Mouse (Mus musculus) thymus, postnatal 4 days (tissue): ENCODE data around the gene Aldh3b3.

Experiments used
- DNase-seq: peaks from one replicate; pipeline ENCODE4 v3.0.0; 2021

The Aldh3b3 gene

DNA sequence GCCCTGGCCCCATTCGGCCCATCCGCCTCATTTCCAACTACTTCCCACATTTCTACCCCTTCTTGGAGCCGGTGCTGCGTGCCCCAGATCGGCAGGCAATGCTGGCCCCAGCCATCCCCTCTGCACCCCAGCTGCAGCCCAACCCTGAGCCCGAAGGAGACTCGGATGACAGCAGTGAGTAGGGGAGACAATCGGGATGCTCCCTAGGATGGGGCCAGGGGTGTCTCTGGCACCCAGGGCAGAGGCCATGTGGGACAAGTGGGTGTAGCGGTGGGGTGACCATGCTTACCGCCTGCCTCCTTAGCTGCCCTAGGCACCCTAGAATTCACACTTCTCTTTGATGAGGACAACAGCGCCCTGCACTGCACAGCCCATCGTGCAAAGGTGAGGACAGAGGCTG lies 45.2 kb downstream of the Aldh3b3 start:
- no peak for DNase-seq

DNA sequence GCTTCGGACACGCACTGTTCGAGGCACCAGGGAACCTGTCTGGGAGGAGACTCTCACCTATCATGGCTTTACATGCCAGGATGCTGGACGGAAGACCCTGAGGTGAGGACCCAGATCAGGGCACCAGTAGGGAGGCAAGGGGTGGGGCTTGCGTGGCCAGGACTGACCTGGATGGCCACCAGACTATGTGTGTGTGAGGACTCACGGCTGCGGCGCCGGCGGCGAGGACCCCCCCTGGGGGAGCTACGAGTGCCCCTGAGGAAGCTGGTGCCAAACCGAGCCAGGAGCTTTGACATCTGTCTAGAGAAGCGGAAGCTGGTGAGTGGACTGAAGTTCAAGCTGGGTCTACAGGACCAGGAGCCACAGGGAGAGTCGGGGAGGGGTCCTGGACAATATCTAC lies 45.9 kb downstream of the Aldh3b3 start:
- no peak for DNase-seq

DNA sequence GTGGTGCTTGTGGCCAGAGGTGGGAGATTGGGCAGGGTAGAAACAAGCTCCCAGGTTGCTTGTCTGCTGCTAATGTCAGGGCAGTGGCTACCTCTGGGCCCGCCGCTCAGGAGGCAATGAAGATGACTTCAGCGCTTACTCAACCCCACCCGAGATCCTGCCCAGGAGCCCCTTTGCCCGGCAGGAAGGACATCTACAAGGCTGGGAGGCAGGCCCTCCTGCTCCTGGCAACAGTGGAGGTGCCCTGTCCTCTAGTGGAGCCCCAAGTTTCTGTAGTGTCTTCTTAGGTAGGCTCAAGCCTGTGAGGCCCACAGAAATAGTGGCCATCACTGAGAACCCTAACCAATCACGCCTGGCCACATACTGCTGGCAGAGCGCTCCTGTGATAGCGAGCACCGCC lies 46.6 kb downstream of the Aldh3b3 start:
- DNase-seq = peak; percentile 6

DNA sequence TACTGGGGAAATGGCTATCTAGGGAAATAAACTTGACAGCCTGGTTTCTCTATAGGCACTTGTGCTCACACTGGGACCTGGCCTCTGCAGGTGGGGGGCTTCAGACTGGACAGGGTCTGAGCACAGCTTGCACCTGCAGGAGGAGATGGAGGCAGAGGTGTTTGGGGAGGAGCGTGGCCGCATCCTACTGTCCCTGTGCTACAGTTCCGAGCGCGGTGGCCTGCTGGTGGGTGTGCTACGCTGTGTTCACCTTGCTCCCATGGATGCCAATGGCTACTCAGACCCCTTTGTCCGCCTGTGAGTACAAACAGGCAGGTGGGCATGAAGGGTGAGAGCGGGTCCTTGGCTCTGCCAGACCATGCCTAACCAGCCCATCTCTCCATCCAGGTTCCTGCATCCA lies 47.5 kb downstream of the Aldh3b3 start:
- DNase-seq = peak; percentile 4

DNA sequence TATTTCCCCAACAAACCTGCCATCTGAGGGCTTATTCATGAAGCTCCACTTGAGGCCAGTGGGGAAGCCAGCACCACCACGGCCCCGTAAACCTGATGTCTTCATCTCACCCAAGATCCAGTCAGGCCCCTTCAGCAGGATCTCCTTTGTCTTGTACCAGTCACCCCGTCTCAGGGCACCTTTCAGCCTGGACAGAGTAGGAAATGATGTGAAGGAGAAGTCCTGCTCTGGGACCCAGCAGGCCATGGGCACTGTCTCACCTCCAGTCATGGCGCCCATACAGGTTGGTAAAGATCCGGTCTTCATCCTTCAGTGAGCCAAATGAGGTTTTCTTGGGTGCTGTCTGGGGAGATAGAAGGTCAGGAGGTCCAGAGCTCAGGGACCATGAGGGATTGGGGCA lies 52.6 kb downstream of the Aldh3b3 start:
- no peak for DNase-seq

DNA sequence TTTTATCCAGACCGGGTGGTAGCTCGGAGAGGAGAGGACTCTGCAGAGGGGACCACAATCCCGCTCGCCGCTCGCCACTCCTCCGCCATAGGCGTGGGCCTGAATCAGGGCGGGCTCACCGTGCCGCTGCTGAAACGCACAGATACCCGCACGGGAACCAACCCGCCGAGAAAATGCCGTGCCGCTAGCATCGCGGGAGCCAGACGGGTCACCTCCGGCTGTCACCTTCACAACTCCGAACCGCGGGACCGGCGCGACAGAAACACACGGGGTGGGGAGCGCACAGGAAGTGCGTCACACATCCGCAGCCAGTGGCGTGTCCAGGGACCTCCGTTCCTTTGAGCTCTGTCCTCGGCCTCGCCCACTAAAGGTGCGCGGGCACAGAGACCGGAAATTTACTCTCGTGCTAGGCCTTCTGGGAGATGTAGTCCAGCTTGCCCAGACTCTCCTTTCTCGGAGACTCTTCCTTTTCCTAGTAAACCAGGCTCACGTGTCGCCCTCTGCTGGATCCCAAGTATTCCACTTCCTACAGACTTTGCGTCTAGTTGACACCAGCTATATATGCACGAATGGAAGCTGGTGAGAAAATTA lies 54.1 kb downstream of the Aldh3b3 start, which contains the start of gene Ndufv1:
Gene Ndufv1, minus strand, starts transcription at position 375 of the 591 bp plus-strand sequence.
- DNase-seq = peak; percentile 91

DNA sequence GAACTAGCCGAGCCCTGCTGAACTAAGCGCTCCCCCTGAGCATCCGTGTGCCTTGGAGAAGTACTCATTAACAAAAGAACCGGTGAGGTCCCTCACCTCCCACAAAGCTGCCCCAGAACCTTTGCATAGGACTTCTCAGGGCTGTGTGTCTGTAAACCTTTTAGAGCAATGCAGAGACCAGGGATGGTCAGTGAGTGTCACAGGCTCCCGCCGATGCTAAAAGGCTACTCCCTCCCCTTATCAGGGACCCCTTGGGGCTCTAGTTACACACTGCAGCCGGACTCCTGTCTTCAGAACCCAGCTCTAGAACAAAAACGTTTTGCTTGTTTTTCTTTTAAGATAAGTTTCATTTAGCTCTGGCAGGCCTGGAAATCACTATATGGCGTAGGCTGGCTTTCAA lies 54.6 kb downstream of the Aldh3b3 start:
- DNase-seq = no peak

DNA sequence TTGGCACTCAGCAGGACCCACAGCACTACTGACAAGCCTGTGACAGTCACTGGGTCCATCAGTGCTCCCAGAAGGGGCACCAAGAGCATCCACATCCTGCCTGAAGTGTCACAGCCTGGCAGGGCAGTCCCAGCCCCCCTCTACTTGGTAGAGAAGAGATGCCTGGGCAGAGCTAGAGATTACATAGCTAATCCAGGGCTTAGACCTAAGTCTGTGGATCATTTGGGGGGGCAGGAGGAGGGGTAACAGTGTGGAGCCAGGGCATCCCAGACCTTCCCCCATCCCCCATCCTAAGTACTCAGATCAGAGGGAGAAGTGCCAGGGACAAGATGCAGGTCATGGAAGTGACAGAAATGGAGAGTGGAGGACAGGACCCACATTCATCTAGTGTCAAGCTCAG lies 56.4 kb downstream of the Aldh3b3 start:
- DNase-seq = no peak

DNA sequence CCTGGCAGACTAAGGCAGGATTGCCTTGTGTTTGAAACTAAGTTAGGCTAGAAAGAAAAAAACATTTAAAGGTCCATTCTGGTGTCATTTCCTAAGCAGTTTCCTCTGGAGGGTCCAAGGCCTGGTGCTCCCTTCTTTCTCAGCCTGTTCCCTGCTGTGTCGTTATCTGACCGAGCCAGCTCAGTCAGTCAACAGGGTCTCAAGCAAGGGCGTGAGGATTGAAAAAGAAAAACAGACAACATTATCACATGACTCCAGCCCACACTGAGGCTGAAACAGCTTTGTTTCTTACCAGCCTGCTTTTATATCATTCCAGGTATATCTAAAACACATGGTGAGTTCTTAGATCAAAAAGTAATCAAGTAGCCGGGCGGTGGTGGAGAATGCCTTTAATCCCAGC lies 57.2 kb downstream of the Aldh3b3 start:
- no peak for DNase-seq

DNA sequence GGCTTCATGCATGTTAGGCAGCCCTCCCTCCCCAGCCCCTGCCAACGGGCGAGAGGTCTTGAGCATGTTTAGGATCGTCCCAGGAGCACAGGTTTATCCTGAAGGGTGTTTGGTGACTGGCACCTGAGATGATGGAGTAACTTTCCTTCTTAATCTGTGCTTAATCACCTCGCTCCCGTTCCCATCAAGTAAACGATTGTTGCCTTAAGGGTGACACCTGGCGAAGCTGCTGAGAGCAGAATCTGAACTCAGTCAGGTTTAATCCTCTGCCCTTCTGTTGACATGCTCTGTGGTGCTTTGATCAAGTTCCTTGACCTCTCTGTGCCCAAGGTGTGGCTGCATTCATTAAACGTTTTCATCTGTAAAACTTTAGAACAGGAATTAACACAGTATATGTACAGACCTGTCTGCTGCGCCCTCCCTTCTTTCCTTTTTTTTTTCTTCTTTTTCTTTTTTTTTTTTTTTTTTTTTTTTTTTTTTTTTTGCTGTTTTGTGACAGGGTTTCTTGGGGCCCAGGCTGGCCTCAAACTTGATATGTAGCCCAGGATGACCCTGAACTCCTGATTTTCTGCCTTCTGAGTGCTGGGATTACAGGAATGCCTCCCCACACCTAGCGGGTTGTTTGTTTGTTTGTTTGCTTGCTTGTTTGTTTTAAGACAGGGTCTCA lies 59.6 kb downstream of the Aldh3b3 start:
- no peak for DNase-seq

DNA sequence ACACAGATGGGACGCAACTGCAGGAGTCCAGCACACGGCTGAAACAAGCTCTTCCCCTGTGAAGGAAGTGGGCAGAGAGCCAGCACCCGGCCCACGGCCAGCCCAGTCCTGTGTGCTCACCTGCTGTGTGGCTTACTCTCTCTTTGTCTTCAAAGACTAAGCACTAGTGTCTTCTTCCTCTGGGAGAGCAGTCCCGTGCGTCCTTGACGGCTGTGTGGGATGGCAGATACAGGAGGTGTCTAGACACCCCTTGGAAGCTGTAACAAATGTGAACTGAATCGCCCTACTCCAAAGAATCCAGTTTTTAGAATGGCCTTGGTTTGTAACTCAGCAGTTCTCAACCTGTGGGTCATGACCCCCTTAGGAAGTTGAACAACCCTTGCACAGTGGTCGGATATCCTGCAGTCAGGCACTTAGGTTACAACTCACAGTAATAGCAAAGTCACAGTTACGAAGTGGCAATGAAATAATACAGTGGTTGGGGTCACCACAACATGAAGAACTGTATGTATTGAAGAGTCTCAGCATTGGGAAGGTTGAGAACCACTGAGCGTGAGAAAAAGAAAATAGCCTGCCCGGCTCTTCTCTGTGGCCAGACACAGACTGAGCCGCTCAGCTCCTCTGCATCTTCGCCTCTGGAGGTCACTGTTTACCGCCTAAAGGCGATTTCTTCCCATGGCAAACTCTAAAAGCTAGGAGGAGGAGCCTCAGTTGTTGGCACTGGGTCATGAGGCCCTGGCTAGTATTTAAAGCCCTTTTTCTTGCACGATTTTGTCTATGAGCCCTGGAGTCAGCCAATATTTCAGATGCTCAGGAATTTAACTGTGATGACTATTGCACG lies 60.5 kb downstream of the Aldh3b3 start:
- DNase-seq = peak; percentile 63
